Mouse (Mus musculus): ENCODE results near the gene Plek2. TPM values are rescaled to one million over a fixed set of nuclear protein-coding genes. Genes with fewer than 3 reads are reported as not detected.

Plek2 gene
- polyA plus RNA-seq, 1 experiment from 2014 or later = 0.09 TPM

DNA sequence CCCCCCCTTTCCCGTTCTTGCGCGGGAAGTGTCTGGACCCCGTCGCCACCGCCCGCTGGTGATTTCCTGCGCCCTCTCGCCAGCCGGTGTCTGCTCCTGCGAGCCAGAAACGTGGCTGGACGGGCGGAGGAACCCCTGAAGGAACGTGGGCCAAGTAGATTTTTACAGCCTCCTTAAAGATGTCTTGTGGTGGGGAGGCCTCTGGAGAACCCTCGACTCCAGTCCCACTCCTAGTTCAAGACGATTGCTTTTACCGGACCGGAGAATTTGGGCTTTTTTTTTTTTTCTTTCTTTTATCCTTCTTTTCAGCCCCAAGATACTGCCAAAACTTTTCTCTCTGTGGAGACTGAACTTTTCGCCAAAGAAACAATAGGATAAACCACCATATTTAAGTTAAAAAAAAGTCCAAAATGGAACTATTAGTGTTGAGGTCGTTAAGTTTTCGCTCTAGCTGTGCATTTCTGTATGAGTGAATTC is 44.5 kb downstream of the Plek2 start:
- no peak for DNase-seq (ENCODE audit: low read depth, low spot score)
- TF ChIP-seq CTCF (IDR thresholded peaks at IDR 0.05) = no peak
- no peak for ATAC-seq
- in situ Hi-C loops (cut with MboI; ENCODE audit: low pct_unique_long_range_greater_than_20kb) = no loop called here
- no peaks in the 10 kb centered on the region for H3K27me3 ChIP-seq
- POLR2A ChIA-PET = no interaction called here
- CTCF ChIA-PET = interaction anchor here (1.4 kb wide), 1 partner anchor 19 kb away, joined by 3 read pairs; no protein-coding TSS in a partner anchor

DNA sequence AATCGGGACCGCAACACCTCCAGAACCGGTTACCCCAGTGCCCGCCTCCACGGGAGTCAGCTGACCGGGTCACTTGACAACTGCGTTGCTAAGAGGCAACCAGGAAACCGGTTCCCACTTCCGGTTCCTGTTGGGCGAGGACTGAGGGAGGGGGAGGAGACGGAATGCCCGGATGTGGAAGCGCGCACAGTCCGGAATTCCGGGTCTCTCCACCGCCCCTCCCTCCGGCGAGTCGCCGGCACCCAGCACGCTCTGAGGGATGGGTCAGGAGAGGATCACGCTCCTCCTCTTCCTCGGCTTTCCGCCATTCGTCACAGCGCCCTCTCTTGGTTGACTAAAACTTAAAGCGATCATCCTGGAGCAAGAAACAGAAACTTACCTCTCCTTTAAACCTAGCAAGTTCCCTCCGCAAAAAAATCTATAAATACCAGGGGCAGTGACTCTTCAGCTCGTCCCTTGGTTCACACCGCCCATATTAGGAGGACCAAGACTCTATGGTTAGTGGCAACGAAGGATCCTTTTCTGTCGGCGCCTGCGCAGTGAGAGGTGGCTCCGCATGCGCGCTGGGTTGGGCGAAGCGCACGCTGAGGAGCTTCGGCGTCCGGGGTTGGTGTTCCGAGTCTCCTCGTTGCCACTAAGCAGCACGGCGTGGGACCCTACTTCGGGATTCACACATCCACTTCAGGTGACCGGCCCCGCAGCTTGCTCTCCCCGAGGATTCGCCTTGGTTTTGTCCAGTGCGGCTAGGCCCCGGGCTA is 45.1 kb downstream of the Plek2 start, which contains the start of the genes Atp6v1d and Eif2s1:
Gene Atp6v1d (minus strand): TSS at position 143 of the 758 bp plus-strand sequence.
Gene Eif2s1 (plus strand): TSS at position 324 of the 758 bp plus-strand sequence.
- peak; percentile 97 for TF ChIP-seq CTCF (IDR thresholded peaks at IDR 0.05)
- DNase-seq (ENCODE audit: low read depth, low spot score) (peak; percentile 97), ATAC-seq (peak; percentile 97)
- ChIA-PET CTCF (interaction anchor here (1.4 kb wide), 1 partner anchor 20 kb away, joined by 3 read pairs; no protein-coding TSS in a partner anchor), POLR2A (interaction anchor here (0.5 kb wide), 1 partner anchor 247 kb away, joined by 3 read pairs; no protein-coding TSS in a partner anchor)
- no peaks in the 10 kb centered on the region for H3K27me3 ChIP-seq
- in situ Hi-C loops (cut with MboI; ENCODE audit: low pct_unique_long_range_greater_than_20kb) = no loop called here

DNA sequence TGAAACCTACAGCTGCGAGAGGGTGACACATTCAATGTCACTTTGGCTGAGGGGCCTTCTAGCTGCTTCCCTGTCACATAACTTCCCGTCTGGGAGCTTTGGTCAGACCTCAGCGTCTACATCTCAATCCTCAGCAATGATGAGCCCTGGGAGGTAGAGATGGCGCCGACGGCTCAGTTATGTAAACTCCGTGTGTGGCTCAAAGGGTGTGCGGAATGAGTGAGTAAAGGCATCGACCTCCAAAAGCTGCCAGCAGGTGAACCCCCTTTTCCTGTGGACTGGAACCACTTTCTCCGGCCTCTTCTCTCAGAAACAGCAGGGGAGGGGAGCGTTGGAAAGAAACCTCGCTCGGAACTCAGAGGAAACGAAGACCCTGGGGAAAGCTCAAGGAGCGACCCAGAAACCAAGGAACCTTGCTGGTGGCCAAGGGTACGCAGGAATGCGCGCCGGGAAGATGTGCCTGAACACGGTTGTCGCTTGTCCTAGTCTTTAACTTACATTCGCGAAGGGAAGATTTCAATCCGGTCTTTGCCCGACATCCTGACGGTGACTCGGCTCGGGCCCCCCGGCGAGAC is 45.8 kb downstream of the Plek2 start:
- POLR2A ChIA-PET = interaction anchor here (0.5 kb wide), 1 partner anchor 248 kb away, joined by 3 read pairs; no protein-coding TSS in a partner anchor
- DNase-seq (ENCODE audit: low read depth, low spot score) = no peak
- CTCF ChIA-PET = interaction anchor here (1.4 kb wide), 1 partner anchor 20 kb away, joined by 3 read pairs; no protein-coding TSS in a partner anchor
- no peak for TF ChIP-seq CTCF (IDR thresholded peaks at IDR 0.05)
- peak; percentile 38 for ATAC-seq
- in situ Hi-C loops (cut with MboI; ENCODE audit: low pct_unique_long_range_greater_than_20kb) = no loop called here
- H3K27me3 ChIP-seq = no peaks in the 10 kb centered on the region

DNA sequence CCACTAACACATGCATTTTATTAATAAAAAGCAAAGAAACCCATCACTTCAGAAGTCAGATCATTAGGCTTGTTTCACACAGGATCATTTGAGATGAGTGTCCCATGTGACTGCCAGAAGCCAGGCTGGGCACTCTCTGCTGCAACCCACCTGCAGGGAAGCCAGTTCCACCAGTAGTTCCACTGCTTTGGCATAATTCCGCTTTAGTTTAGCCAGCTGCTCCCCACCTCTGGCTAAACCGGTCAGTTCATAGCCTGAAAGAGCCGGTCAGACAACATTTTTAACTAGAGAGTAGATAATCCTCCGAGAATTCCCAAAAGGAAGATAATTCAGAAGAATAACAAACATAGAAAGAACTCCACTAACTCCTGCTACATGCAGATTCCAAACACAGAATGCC is 58.5 kb downstream of the Plek2 start:
- in situ Hi-C loops (cut with MboI; ENCODE audit: low pct_unique_long_range_greater_than_20kb) = loop anchor here (25.0 kb wide), 1 partner anchor 636 kb away; no protein-coding TSS in a partner anchor
- ChIA-PET CTCF (no interaction called here), POLR2A (no interaction called here)
- H3K27me3 ChIP-seq = no peaks in the 10 kb centered on the region
- DNase-seq (ENCODE audit: low read depth, low spot score) = no peak
- no peak for ATAC-seq
- TF ChIP-seq CTCF (IDR thresholded peaks at IDR 0.05) = no peak

DNA sequence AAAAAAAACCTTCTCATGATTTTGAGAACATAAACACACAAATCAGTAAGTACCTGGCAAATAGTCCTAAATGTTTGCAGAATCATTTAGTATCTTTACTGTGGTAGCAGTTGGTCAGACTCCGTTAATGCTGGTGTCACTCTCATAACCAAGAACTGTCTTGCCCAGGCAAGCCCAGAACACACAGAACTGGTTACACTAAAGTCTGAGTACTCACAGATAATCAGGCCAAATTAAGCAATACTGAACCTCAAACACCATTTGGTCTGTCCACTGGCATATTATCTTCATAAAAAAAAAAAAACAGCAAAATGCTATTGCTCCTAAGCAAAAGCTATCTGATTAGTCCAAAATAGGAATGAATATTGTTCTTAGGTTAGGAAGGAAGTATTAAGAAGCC is 64.3 kb downstream of the Plek2 start:
- DNase-seq (ENCODE audit: low read depth, low spot score) = no peak
- POLR2A ChIA-PET = interaction anchor here (0.6 kb wide), 1 partner anchor 22 kb away, joined by 4 read pairs; no protein-coding TSS in a partner anchor
- ATAC-seq = no peak
- TF ChIP-seq CTCF (IDR thresholded peaks at IDR 0.05) = no peak
- CTCF ChIA-PET = interaction anchor here (0.7 kb wide), 1 partner anchor 10 kb away, joined by 3 read pairs; no protein-coding TSS in a partner anchor
- H3K27me3 ChIP-seq = no peaks in the 10 kb centered on the region
- in situ Hi-C loops (cut with MboI; ENCODE audit: low pct_unique_long_range_greater_than_20kb) = loop anchor here (25.0 kb wide), 1 partner anchor 630 kb away; no protein-coding TSS in a partner anchor

DNA sequence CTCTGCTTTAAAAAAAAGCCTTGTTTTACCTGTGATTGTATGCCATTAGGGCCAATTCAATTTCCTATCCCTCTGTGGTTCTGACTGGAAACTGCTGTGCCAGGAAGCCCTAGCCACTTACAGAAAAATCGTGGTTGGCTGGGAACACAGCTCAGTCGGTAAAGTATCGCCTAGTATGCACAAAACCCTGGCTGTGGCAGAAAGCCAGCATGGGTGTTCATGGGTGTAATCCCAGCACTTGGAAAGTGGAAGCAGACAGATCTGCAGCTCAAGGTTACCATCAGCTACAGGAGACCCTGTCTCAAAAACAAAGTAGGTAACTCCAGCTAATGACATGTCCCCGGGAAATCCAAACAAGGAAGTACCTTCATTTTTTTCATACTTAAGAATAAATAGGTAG is 66.9 kb downstream of the Plek2 start:
- no peaks in the 10 kb centered on the region for H3K27me3 ChIP-seq
- POLR2A ChIA-PET = no interaction called here
- ATAC-seq (no peak), DNase-seq (ENCODE audit: low read depth, low spot score) (no peak)
- in situ Hi-C loops (cut with MboI; ENCODE audit: low pct_unique_long_range_greater_than_20kb) = loop anchor here (10.0 to 25.0 kb wide), 2 partner anchors 505 to 628 kb away; no protein-coding TSS in a partner anchor
- no peak for TF ChIP-seq CTCF (IDR thresholded peaks at IDR 0.05)
- CTCF ChIA-PET = no interaction called here

Other genes with a start within 250 kb of the Plek2 start
- not detected for gene Fam71d, start 215.4 kb downstream of the Plek2 start, polyA plus RNA-seq (2021)
- 33.6 TPM for gene Mpp5, start 158.1 kb downstream of the Plek2 start, polyA plus RNA-seq (2021)
- gene Atp6v1d, start 45.3 kb downstream of the Plek2 start, polyA plus RNA-seq (2021) = 86.4 TPM
- 70.4 TPM for gene Eif2s1, start 45.1 kb downstream of the Plek2 start, polyA plus RNA-seq (2021)
- gene Tmem229b, start 100.7 kb upstream of the Plek2 start, polyA plus RNA-seq (2021) = 5.6 TPM
- 3.9 TPM for gene Plekhh1, start 122.2 kb upstream of the Plek2 start, polyA plus RNA-seq (2021)
- gene Pigh, start 182.7 kb upstream of the Plek2 start, polyA plus RNA-seq (2021) = 18.8 TPM
- 20.4 TPM for gene Arg2, start 223.8 kb upstream of the Plek2 start, polyA plus RNA-seq (2021)

Measured in Patski (cell line).